Mouse (Mus musculus) heart, postnatal 0 days (tissue): ENCODE results near the gene Hadha.

Source experiments
- CTCF ChIP-seq: IDR thresholded peaks from 2 replicates; pipeline ENCODE4 v1.5.1; 2016; ENCODE audit warnings: antibody characterized with exemption, control low read depth, low read depth
- EP300 ChIP-seq: IDR thresholded peaks from 2 replicates; pipeline ENCODE4 v1.6.1; 2016; ENCODE audit warnings: antibody characterized with exemption, low read depth

- no peak for TF ChIP-seq CTCF
- TF ChIP-seq EP300 = no peak
Measured at GRCm38 (mm10) chr5:30131246-30131645, 23.7 kb downstream of the Hadha start.
